Mouse (Mus musculus): Measurements from ENCODE around the gene Fbxo2. TPM values are rescaled to one million over a fixed set of nuclear protein-coding genes. Genes with fewer than 3 reads are reported as not detected.
"Not testable (repeated sequence)": the region's sequence is repeated elsewhere in the genome, so short reads cannot be mapped to it uniquely, and the experiment has no call there.

Gene Fbxo2
- polyA plus RNA-seq, 1 experiment from 2014 or later, result 2.1 TPM

DNA sequence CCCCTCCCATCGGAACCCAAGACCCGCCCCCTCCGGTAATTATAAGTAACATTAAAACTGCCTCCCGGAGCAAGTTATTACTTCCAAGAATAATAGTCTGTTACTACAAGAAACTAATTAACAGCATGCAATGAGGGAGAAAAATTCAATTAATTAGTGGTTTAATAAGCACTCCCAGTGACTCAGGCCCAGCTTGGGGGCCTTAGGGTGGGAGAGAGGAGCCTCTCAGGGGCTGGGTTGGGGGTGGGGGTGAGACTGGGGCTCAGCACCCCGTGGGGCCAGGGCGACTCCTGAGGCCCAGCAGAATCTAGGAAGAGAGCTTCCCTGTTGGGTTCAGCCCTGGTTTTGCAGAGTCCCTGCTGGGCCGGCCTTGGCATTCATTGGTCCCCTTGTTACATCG is 21.9 kb downstream of the Fbxo2 start:
- Histone ChIP-seq H3K27ac (no peak overlapping the region), H3K36me3 (no peaks in the 10 kb centered on the region), H3K4me3 (replicated peaks) (no peak overlapping the region), H3K27me3 (peaks cover 14% of the 10 kb centered on the region), H3K4me1 (peaks cover 7% of the 10 kb centered on the region; the same call in 1 of the 2 replicates), H3K9ac (no peak overlapping the region), H3K4me2 (no peak overlapping the region), H3K9me3 (replicated peaks) (no peaks in the 10 kb centered on the region)
- 39% methylated on average over 8 of the region's 8 CpGs for WGBS
- ATAC-seq (replicated peaks; ENCODE audit: low FRiP score), result no peak

DNA sequence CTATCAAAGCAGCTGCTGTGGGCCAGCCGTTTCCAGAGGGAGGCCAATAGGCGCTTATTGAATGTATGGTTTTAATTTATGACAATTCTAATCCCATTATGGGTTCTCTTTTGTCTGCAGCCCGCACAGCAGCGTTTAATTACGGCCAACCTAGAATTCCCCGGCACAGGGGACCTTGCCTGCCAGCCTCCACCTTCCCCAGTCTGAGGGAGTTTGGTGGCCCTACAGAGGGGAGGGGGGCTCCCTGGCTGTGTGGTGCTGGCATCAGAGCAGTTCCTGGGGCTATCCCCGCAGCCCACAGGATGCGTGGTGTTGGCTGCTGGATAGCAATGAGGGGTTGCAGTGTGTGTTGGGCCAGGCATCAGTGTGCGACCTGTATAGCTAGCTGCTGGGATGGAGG is 24.1 kb downstream of the Fbxo2 start:
- no peaks in the 10 kb centered on the region for H3K36me3 ChIP-seq
- peaks cover 3% of the 10 kb centered on the region; the same call in 1 of the 2 replicates for H3K4me1 ChIP-seq
- H3K9ac ChIP-seq, result no peak overlapping the region
- H3K4me3 ChIP-seq (replicated peaks), result no peak overlapping the region
- 62% methylated on average over 9 of the region's 9 CpGs for WGBS
- no peak overlapping the region for H3K4me2 ChIP-seq
- no peak overlapping the region for H3K27ac ChIP-seq
- ATAC-seq (replicated peaks; ENCODE audit: low FRiP score), result no peak
- H3K27me3 ChIP-seq, result peaks cover 5% of the 10 kb centered on the region; the same call in 1 of the 2 replicates
- no peaks in the 10 kb centered on the region for H3K9me3 ChIP-seq (replicated peaks)

DNA sequence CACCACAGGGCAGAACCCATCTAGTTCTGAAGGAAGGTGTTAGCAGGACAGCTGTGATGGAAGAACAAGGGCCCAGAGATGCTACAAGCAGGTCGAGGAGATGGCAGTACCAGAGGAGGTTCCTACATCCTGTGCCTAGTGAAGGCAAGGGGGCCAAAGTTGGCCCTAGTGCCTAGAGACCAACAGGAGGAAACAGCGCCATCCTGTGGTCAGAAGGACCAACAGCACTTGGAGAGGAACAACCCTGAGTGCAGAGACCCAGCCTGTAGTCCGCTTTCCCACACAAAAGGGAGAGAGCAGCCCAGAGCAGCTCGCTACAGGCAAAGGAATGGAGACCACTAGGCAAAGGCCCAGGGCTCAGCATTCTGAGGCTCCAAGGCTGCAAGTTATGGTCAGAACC is 25.4 kb downstream of the Fbxo2 start:
- WGBS, result 69% methylated on average over 4 of the region's 4 CpGs
- H3K4me1 ChIP-seq, result peaks cover 3% of the 10 kb centered on the region; the same call in 1 of the 2 replicates
- ATAC-seq (replicated peaks; ENCODE audit: low FRiP score), result no peak

DNA sequence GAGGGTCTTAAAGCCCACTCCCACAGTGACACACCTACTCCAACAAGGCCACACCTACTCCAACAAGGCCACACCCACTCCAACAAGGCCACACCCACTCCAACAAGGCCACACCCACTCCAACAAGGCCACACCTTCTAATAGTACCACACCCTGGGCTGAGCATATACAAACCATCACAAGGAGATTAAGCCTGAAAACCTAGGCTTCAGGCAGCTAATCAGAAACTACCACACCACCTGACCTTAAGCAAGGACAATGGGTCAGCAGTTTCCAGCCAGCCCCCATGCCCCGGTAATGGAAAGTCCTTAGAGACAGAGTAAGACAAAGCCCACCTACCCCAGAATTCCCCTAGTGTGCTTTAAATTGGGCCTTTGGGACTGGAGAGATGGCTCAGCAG is 28.3 kb downstream of the Fbxo2 start:
- ATAC-seq (replicated peaks; ENCODE audit: low FRiP score); H3K36me3 ChIP-seq; H3K4me1 ChIP-seq; H3K27me3 ChIP-seq; H3K9me3 ChIP-seq (replicated peaks); H3K4me3 ChIP-seq (replicated peaks); H3K4me2 ChIP-seq; H3K9ac ChIP-seq; H3K27ac ChIP-seq: not testable (repeated sequence)
- WGBS, result 89% methylated on average over 1 of the region's 1 CpGs

More for the DNA sequence above, 25.4 kb downstream of the Fbxo2 start:
- H3K36me3 ChIP-seq, result no peaks in the 10 kb centered on the region
- H3K4me3 ChIP-seq (replicated peaks), result no peak overlapping the region
- no peak overlapping the region for H3K27ac ChIP-seq
- no peaks in the 10 kb centered on the region for H3K9me3 ChIP-seq (replicated peaks)
- H3K9ac ChIP-seq, result no peak overlapping the region
- 0 out of 2 replicates have a peak, but pooled peaks cover 1% of the 10 kb centered on the region for H3K27me3 ChIP-seq
- no peak overlapping the region for H3K4me2 ChIP-seq

DNA sequence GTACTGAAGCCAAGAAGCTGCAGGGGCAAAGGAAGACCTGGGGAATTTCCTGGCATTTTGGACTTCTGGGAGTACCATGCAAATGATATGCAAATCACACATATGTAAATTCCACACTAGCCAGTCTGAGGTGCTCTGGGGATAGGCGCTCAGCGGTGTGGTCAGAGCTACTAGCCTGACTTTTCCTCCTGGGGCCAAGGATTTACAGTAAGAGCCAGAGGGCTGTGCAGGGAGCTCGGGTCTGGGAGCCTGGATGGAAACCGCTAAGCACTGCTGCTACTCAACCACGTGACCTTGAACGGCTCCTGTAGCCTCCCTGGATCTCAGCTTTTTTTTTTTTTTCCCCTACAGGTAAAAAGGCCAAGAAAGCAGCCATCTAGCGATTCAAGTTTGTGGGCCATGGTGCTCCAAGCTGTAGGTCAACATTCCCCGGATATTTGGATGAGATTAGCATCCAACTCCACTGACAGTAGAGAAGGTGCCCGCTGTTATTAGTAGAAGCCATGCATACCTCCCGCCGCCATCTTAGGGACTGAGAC is 32.4 kb downstream of the Fbxo2 start:
- Histone ChIP-seq H3K36me3 (no peaks in the 10 kb centered on the region), H3K27me3 (no peaks in the 10 kb centered on the region), H3K4me2 (no peak overlapping the region), H3K9me3 (replicated peaks) (no peaks in the 10 kb centered on the region), H3K9ac (no peak overlapping the region), H3K4me1 (peaks cover 11% of the 10 kb centered on the region; the same call in 1 of the 2 replicates), H3K27ac (no peak overlapping the region), H3K4me3 (replicated peaks) (no peak overlapping the region)
- 32% methylated on average over 11 of the region's 11 CpGs for WGBS
- ATAC-seq (replicated peaks; ENCODE audit: low FRiP score), result no peak

DNA sequence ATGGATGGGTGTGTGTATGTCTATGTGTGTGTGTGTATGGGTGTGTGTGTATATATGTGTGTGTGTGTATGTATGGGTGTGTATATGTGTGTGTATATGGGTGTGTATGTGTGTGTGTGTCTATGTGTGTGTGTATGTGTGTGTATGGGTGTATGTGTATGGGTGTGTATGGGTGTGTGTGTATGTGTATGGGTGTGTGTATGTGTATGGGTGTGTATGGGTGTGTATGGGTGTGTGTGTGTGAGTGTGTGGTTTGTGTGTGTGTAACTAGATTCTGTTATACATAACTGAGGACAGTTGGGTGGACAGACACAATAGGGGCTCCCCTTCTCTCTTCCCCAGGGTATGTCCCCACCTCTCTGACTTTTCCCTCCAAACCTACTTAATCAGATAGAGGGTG is 34.0 kb downstream of the Fbxo2 start:
- Histone ChIP-seq H3K9me3 (replicated peaks) (no peaks in the 10 kb centered on the region), H3K36me3 (no peaks in the 10 kb centered on the region), H3K4me2 (no peak overlapping the region), H3K27me3 (peaks cover 9% of the 10 kb centered on the region; the same call in 1 of the 2 replicates), H3K4me1 (peaks cover 11% of the 10 kb centered on the region; the same call in 1 of the 2 replicates), H3K27ac (no peak overlapping the region), H3K9ac (no peak overlapping the region), H3K4me3 (replicated peaks) (no peak overlapping the region)
- ATAC-seq (replicated peaks; ENCODE audit: low FRiP score), result no peak

DNA sequence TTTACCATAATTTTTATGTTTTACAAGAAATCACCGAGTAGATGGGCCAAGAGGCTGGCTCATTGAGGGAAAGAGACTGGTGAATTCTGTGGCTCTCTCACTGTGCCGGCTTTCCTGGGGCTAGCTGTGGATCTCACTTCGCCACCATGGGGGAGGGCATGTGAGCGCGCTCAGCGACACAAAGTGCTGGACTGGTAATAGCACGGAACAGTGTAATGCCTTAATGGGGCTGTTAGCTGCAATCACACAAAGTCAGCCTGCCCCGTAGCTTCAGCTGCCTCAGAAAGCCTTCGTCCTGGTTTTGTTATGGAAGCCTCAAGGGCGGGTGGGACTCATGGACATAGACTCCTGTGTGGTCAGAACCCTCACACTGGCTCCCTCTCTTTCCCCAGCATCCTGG is 38.3 kb downstream of the Fbxo2 start:
- no peak overlapping the region for H3K27ac ChIP-seq
- no peak overlapping the region for H3K4me2 ChIP-seq
- ATAC-seq (replicated peaks; ENCODE audit: low FRiP score), result no peak
- H3K27me3 ChIP-seq, result peaks cover 9% of the 10 kb centered on the region; the same call in 1 of the 2 replicates
- 28% methylated on average over 10 of the region's 10 CpGs for WGBS
- H3K9me3 ChIP-seq (replicated peaks), result no peaks in the 10 kb centered on the region
- H3K4me3 ChIP-seq (replicated peaks), result no peak overlapping the region
- H3K36me3 ChIP-seq, result no peaks in the 10 kb centered on the region
- H3K9ac ChIP-seq, result no peak overlapping the region
- 0 out of 2 replicates have a peak, but pooled peaks cover 6% of the 10 kb centered on the region for H3K4me1 ChIP-seq

DNA sequence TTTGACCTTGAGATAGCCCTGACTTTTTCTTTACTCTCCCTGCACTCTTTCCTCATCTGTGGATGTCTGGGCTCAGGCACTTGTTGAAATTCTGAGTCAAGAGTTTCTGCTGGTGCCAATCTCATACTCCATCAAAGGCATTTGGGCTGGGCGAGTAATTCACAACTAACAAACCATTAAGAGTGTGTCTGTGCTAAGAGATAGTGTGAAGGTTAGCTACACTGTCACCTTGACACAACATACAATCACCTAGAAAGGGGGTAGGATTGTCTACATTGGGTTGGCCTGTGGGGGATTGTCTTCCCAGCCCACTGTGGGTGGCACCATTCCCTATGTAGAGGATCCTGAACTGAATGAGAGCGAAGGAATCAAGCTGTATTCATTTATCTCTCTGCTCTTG is 43.1 kb downstream of the Fbxo2 start:
- ATAC-seq (replicated peaks; ENCODE audit: low FRiP score), result no peak
- Histone ChIP-seq H3K27me3 (peaks cover 7% of the 10 kb centered on the region; the same call in 1 of the 2 replicates), H3K9ac (no peak overlapping the region), H3K27ac (no peak overlapping the region), H3K4me2 (no peak overlapping the region), H3K4me1 (0 out of 2 replicates have a peak, but pooled peaks cover 4% of the 10 kb centered on the region), H3K36me3 (no peaks in the 10 kb centered on the region), H3K9me3 (replicated peaks) (no peaks in the 10 kb centered on the region), H3K4me3 (replicated peaks) (no peak overlapping the region)
- WGBS, result 86% methylated on average over 2 of the region's 2 CpGs

DNA sequence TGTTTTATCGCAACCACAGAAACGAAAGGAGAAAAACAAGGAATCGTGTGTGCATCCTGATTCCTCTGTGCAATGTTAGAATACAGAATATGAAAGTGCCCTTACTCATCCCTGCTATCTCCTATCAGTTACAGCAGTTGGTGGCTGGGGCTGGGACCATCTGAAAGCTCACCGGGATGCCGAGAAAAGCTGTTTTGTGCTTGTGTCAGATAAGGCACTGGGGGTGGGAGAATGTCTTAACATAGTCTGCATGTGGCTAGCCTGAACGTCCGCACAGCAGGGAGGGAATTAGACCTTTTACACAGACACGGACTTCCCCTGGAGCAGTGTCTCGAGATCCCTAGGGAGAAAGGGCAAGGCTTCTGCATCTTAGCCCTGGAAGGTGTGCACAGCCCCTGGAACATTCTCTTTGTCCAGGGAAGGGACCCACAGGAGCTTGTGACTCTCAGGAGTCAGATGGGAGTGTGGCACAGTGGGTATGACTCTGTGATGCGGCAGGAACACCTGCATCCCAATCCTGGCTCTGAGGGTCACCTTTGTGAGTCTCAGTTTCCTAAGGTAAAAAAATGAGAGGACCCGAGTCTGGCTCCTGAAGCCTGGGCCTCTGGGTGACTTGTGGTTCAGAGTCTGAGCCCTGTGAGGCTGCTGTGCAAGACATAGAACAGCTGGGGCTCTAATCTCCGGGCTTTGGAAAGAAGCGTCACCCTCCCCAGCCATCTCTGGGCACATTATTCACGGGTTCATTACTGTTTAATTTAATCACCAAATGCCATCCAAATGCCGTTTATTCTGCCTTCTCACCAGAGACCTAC is 43.8 kb downstream of the Fbxo2 start:
- H3K27ac ChIP-seq, result no peak overlapping the region
- H3K9ac ChIP-seq, result no peak overlapping the region
- no peaks in the 10 kb centered on the region for H3K9me3 ChIP-seq (replicated peaks)
- peak; percentile 70; the same call in 1 of the 2 replicates for ATAC-seq (replicated peaks; ENCODE audit: low FRiP score)
- H3K4me1 ChIP-seq, result 0 out of 2 replicates have a peak, but pooled peaks cover 4% of the 10 kb centered on the region
- no peaks in the 10 kb centered on the region for H3K36me3 ChIP-seq
- no peaks in the 10 kb centered on the region for H3K27me3 ChIP-seq
- H3K4me3 ChIP-seq (replicated peaks), result no peak overlapping the region
- no peak overlapping the region for H3K4me2 ChIP-seq
- 60% methylated on average over 15 of the region's 15 CpGs for WGBS

DNA sequence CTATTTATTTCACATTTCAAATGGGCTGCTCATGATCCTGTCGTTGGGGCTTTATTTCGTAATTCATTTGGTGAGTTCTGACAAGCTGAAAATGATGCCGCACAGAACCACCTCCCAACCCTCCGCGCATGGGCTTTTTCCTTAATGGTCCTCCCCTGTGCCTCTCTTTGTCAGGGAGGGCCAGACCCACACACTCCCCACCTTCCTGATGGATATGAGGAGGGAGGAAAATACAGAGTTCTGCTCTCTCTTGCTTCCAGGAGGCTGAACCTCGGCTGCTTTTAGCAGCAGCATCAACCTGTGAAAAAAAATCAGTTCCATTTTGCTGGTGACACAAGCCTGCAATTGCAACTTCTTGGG is 44.4 kb downstream of the Fbxo2 start:
- no peak overlapping the region for H3K4me3 ChIP-seq (replicated peaks)
- no peaks in the 10 kb centered on the region for H3K27me3 ChIP-seq
- WGBS, result 61% methylated on average over 6 of the region's 6 CpGs
- no peak for ATAC-seq (replicated peaks; ENCODE audit: low FRiP score)
- H3K9me3 ChIP-seq (replicated peaks), result no peaks in the 10 kb centered on the region
- H3K27ac ChIP-seq, result no peak overlapping the region
- 0 out of 2 replicates have a peak, but pooled peaks cover 4% of the 10 kb centered on the region for H3K4me1 ChIP-seq
- no peaks in the 10 kb centered on the region for H3K36me3 ChIP-seq
- H3K9ac ChIP-seq, result no peak overlapping the region
- H3K4me2 ChIP-seq, result no peak overlapping the region

DNA sequence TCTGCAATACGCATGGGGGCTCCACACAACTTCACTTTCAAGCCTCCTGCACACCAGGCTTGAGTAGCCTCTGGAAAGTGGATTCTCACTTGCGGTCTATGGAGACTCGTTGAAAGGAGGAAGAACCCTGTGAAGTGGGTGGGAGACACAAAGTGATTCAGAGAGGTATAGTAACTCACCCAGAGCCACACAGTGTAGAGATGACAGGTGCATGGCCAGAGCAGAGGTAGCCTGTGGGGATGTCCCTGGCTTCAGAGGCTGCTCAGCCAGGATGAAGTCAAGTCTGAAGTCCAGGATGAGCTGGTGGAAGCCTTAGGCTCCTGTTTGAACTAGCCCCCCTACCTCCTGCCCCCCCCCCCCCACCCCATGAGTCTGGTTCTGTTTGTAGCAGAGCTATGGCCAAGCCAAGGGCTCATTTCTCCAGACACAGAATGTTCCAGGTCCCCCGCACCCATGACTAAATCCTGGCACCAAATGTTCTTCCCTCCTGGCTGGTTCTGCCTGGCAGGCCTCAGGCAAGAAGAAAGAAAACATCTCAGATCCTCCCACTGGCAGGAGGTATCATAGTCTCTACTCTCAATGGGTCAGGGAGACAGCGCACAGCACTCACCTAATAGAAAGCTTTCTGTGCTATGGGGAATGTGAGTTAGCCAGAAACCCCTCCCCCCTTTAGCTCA is 54.2 kb downstream of the Fbxo2 start:
- ATAC-seq (replicated peaks; ENCODE audit: low FRiP score), result no peak
- no peaks in the 10 kb centered on the region for H3K36me3 ChIP-seq
- no peak overlapping the region for H3K9ac ChIP-seq
- H3K4me2 ChIP-seq, result no peak overlapping the region
- H3K4me1 ChIP-seq, result peaks cover 5% of the 10 kb centered on the region; the same call in 1 of the 2 replicates
- WGBS, result 49% methylated on average over 5 of the region's 5 CpGs
- no peak overlapping the region for H3K4me3 ChIP-seq (replicated peaks)
- H3K27ac ChIP-seq, result no peak overlapping the region
- peaks cover 24% of the 10 kb centered on the region for H3K27me3 ChIP-seq
- H3K9me3 ChIP-seq (replicated peaks), result no peaks in the 10 kb centered on the region
